Mouse (Mus musculus) forebrain, embryonic 13.5 days (tissue): ENCODE data around the gene Timm50. TPM values are rescaled to one million over a fixed set of nuclear protein-coding genes. Genes with fewer than 3 reads are reported as not detected.

ENCODE experiments used
- ATAC-seq: fragments of 200-750 bp; cut with Nextera tagmentation; 2 replicates; pipeline ENCODE4 v1.8.0; 2017
- H3K27ac ChIP-seq: fragments of 300-500 bp; sonication (generic); 2 replicates; pipeline ENCODE4 v1.5.1; 2015; ENCODE audit warnings: inconsistent platforms, mild to moderate bottlenecking, moderate library complexity
- H3K27me3 ChIP-seq: fragments of 300-500 bp; sonication (generic); 2 replicates; pipeline ENCODE4 v1.6.1; 2015; ENCODE audit warnings: mild to moderate bottlenecking, inconsistent platforms
- H3K36me3 ChIP-seq: fragments of 300-500 bp; sonication (generic); 2 replicates; pipeline ENCODE4 v1.6.1; 2015; ENCODE audit warnings: mild to moderate bottlenecking, inconsistent platforms; ENCODE audit not compliant: poor library complexity, severe bottlenecking
- H3K4me1 ChIP-seq: fragments of 300-500 bp; sonication (generic); 2 replicates; pipeline ENCODE4 v1.6.1; 2015; ENCODE audit warnings: inconsistent platforms
- H3K4me2 ChIP-seq: fragments of 300-500 bp; sonication (generic); 2 replicates; pipeline ENCODE4 v1.6.1; 2015; ENCODE audit warnings: inconsistent platforms, mild to moderate bottlenecking, moderate library complexity
- H3K4me3 ChIP-seq: fragments of 300-500 bp; sonication (generic); 2 replicates; pipeline ENCODE4 v1.5.1; 2015; ENCODE audit warnings: mild to moderate bottlenecking, inconsistent platforms
- H3K9ac ChIP-seq: fragments of 300-500 bp; sonication (generic); 2 replicates; pipeline ENCODE4 v1.6.1; 2015; ENCODE audit warnings: mild to moderate bottlenecking, inconsistent platforms
- H3K9me3 ChIP-seq: fragments of 300-500 bp; sonication (generic); replicated peaks from 2 replicates; pipeline ENCODE4 v1.6.1; 2016; ENCODE audit warnings: inconsistent platforms
- WGBS: fragments of 180-500 bp; shearing (Covaris S2); methylation state at CpG from one replicate; pipeline ENCODE4 v1.1.7; 2015; 5-methylcytosine and 5-hydroxymethylcytosine counted together
- polyA plus RNA-seq: library from polyadenylated mRNA; unstranded; fragments of >200 nt; fragmentation: Nextera tagmentation; extraction: Ambion mirVana; gene quantifications from 2 replicates; pipeline ENCODE4 v1.2.1, GENCODE M21; 2015

The Timm50 gene
- polyA plus RNA-seq, 1 experiment from 2014 or later, result 168 TPM

- Histone ChIP-seq H3K4me3 (no peak overlapping the region), H3K9me3 (no peaks in the 10 kb centered on the region), H3K36me3 (peaks cover 100% of the 10 kb centered on the region), H3K4me1 (no peaks in the 10 kb centered on the region), H3K4me2 (no peak overlapping the region), H3K9ac (no peak overlapping the region), H3K27ac (no peak overlapping the region), H3K27me3 (no peaks in the 10 kb centered on the region)
- ATAC-seq, result no peak
- 94% methylated on average over 15 of the region's 15 CpGs for WGBS
These were observed 10.3 kb upstream of the Timm50 start for GRCm38 (mm10) chr7:28321974-28322720.

GRCm38 (mm10) chr7:28318714-28319113, 6.8 kb upstream of the Timm50 start:
- no peak for ATAC-seq
- no peak overlapping the region for H3K4me3 ChIP-seq
- H3K36me3 ChIP-seq, result peaks cover 100% of the 10 kb centered on the region
- WGBS, result 94% methylated on average over 17 of the region's 17 CpGs
- no peaks in the 10 kb centered on the region for H3K27me3 ChIP-seq
- no peak overlapping the region for H3K27ac ChIP-seq
- no peaks in the 10 kb centered on the region for H3K4me1 ChIP-seq
- H3K9me3 ChIP-seq, result no peaks in the 10 kb centered on the region
- no peak overlapping the region for H3K4me2 ChIP-seq
- no peak overlapping the region for H3K9ac ChIP-seq

- H3K4me1 ChIP-seq, result no peaks in the 10 kb centered on the region
- H3K27ac ChIP-seq, result no peak overlapping the region
- H3K9me3 ChIP-seq, result no peaks in the 10 kb centered on the region
- WGBS, result 88% methylated on average over 3 of the region's 3 CpGs
- ATAC-seq, result no peak
- peaks cover 93% of the 10 kb centered on the region for H3K36me3 ChIP-seq
- no peak overlapping the region for H3K4me3 ChIP-seq
- H3K9ac ChIP-seq, result no peak overlapping the region
- no peaks in the 10 kb centered on the region for H3K27me3 ChIP-seq
- H3K4me2 ChIP-seq, result no peak overlapping the region
These were observed 6.2 kb upstream of the Timm50 start for GRCm38 (mm10) chr7:28318036-28318435.

DNA sequence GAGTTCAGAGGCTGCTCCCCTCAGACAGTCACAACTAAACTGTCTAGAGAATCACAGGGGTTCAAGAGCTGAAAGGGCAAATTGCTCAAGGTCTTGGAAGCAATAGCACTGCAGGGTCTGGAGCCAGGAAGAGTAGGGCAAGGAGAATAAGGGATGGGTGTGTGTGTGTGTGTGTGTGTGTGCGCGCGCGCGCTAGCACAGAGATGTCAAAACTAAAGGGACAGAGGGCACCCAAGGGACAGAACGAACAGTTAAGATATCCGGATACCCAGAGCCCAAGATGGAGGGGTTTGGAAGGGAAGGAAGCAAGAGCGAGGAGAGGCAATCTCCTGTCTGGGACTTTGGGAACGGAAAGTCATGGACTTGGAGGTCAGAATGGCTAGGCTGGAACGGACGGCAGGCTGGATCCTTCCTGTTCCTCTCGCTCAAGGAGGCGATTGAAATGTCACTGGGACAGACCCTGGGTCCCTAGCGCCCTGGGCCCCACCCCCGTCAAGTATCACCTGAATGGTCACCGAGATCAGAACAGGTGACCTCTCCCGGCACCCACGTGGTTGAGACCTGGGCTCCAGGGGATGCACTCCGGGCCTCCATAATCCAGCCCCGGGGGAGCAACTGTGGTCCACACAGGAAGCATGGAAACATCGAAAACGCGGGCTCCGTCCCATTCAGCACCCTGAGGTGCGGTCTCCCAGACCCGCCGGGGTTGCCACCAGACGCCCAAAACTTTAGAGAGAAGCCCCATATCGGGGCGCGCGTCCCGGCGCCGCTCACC, 534 bp downstream of the Timm50 start:
- Histone ChIP-seq H3K27ac (peak overlapping the region; percentile 66; the same call in 1 of the 2 replicates), H3K9ac (peak overlapping the region; percentile 93), H3K4me3 (peak overlapping the region; percentile 96), H3K9me3 (no peaks in the 10 kb centered on the region), H3K27me3 (no peaks in the 10 kb centered on the region), H3K36me3 (peaks cover 65% of the 10 kb centered on the region), H3K4me1 (peaks cover 30% of the 10 kb centered on the region), H3K4me2 (peak overlapping the region; percentile 92)
- peak; percentile 71 for ATAC-seq
- 7% methylated on average over 32 of the region's 35 CpGs for WGBS

- H3K36me3 ChIP-seq, result peaks cover 65% of the 10 kb centered on the region
- ATAC-seq, result no peak
- H3K4me2 ChIP-seq, result peak overlapping the region; percentile 92; the same call in 1 of the 2 replicates
- WGBS, result 74% methylated on average over 9 of the region's 9 CpGs
- no peaks in the 10 kb centered on the region for H3K27me3 ChIP-seq
- no peak overlapping the region for H3K9ac ChIP-seq
- H3K27ac ChIP-seq, result peak overlapping the region; percentile 8; the same call in 1 of the 2 replicates
- H3K4me1 ChIP-seq, result peaks cover 30% of the 10 kb centered on the region
- no peaks in the 10 kb centered on the region for H3K9me3 ChIP-seq
- no peak overlapping the region for H3K4me3 ChIP-seq
These were observed 2.1 kb downstream of the Timm50 start for GRCm38 (mm10) chr7:28309737-28310136.

- Histone ChIP-seq H3K27ac (no peak overlapping the region), H3K4me3 (no peak overlapping the region), H3K27me3 (0 out of 2 replicates have a peak, but pooled peaks cover 4% of the 10 kb centered on the region), H3K9me3 (no peaks in the 10 kb centered on the region), H3K9ac (no peak overlapping the region), H3K4me1 (peaks cover 47% of the 10 kb centered on the region), H3K4me2 (no peak overlapping the region), H3K36me3 (peaks cover 59% of the 10 kb centered on the region)
- ATAC-seq, result no peak
- 96% methylated on average over 8 of the region's 8 CpGs for WGBS
These were observed 5.7 kb downstream of the Timm50 start for GRCm38 (mm10) chr7:28306216-28306615.

DNA sequence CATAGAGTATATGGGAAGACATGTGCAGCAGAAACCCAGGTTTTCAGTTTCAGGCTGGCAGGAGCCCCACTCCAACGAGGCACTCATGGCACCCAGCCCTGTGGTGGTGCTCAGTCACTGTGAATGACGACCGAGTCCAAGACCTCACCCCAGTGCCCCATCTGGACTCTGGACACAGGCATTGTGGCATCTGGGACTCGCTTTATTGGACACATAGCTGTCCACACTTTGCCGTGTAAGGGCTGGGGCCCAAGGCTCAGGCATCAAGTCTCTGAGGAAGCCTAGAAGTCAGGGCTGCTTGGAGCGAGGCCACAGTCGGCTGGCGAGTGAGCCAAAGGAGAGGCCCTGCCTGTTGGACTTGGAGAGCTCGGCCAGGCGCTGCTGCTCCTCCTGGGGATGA, 6.2 kb downstream of the Timm50 start:
- Histone ChIP-seq H3K4me3 (no peak overlapping the region), H3K36me3 (peaks cover 59% of the 10 kb centered on the region), H3K27me3 (0 out of 2 replicates have a peak, but pooled peaks cover 5% of the 10 kb centered on the region), H3K4me1 (peaks cover 47% of the 10 kb centered on the region), H3K9ac (no peak overlapping the region), H3K27ac (no peak overlapping the region), H3K4me2 (no peak overlapping the region), H3K9me3 (no peaks in the 10 kb centered on the region)
- 94% methylated on average over 10 of the region's 10 CpGs for WGBS
- no peak for ATAC-seq

- H3K4me1 ChIP-seq, result peaks cover 39% of the 10 kb centered on the region
- H3K27me3 ChIP-seq, result peaks cover 35% of the 10 kb centered on the region
- H3K36me3 ChIP-seq, result peaks cover 29% of the 10 kb centered on the region
- H3K4me3 ChIP-seq, result peak within 1 kb of the TSS; percentile 51
- WGBS, result under 1% methylated on average over 28 of the region's 30 CpGs
- H3K9ac ChIP-seq, result peak within 1 kb of the TSS; percentile 80
- peak within 1 kb of the TSS; percentile 64 for H3K4me2 ChIP-seq
- H3K27ac ChIP-seq, result peak within 1 kb of the TSS; percentile 91
- H3K9me3 ChIP-seq, result no peaks in the 10 kb centered on the region
- peak; percentile 76 for ATAC-seq
These were observed 10.0 kb downstream of the Timm50 start, which contains the start of gene Dll3 for GRCm38 (mm10) chr7:28301616-28302433. TSS of gene Dll3 (minus strand) at chr7:28302238.

DNA sequence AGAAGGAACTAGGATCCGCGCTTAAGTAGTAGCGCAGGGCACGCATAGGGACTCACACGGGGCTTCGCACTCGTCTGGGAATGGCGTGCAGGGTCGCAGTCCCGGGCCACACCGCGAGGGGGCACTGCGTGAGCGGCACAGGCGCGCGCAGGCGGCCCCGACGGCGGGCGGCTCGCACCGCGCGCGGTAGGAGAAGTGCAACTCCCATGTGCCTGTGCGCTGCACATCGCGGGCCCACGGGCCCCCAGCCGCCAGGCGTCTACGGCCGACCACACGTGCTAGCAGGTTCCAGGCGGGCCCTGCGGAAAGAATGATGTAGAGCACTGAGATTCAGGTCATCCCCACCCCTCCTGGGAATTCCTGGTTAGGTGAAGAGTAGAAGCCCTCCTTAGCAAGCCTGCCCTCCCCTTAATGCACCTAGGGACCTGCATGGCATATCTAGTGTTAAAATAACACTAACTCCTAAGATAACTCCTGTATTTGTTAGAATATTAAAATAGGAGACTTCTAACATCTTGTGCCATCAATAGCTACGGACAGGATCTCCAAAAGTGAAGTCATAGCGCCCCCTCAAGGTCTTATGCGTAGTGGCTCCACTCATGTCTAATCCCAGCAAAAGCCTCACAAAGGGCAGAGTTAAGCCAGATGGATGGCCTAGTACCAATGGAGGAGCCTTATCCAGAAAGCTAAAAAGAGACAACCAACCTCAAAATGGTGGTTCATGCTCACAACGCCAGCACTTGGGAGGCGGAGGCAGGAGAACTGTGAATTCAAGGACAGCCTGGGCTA, 12.8 kb downstream of the Timm50 start:
- ATAC-seq, result no peak

DNA sequence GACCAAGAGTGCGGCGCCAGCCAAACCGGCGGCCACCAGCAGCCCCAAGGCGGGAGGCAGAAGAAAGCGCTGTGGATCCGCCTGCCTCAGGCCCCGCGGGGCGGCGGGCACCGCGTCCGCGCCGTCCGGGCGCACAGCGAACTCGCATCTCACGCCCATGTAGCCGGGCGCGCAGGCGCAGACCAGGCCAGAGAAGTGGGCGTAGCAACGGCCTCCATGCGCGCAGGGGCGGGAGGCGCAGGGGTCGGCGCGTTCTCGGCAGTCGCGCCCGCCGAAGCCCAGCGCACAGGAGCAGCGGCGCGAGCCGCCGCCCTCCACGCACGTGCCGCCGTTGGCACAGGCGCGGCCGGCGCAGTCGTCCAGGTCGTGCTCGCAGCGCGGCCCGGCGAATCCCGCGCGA, 17.4 kb downstream of the Timm50 start:
- peaks cover 90% of the 10 kb centered on the region for H3K27me3 ChIP-seq
- WGBS, result 1% methylated on average over 60 of the region's 63 CpGs
- H3K4me2 ChIP-seq, result peak overlapping the region; percentile 82
- peak overlapping the region; percentile 70 for H3K9ac ChIP-seq
- H3K4me3 ChIP-seq, result peak overlapping the region; percentile 51
- H3K36me3 ChIP-seq, result peaks cover 7% of the 10 kb centered on the region; the same call in 1 of the 2 replicates
- ATAC-seq, result peak; percentile 73
- peaks cover 33% of the 10 kb centered on the region for H3K4me1 ChIP-seq
- H3K27ac ChIP-seq, result no peak overlapping the region
- no peaks in the 10 kb centered on the region for H3K9me3 ChIP-seq

More for the DNA sequence above, 12.8 kb downstream of the Timm50 start:
- Histone ChIP-seq H3K4me1 (peaks cover 49% of the 10 kb centered on the region), H3K4me2 (peak overlapping the region; percentile 64), H3K27ac (0 out of 2 replicates have a peak overlapping the region, but pooled peaks have one; percentile 31), H3K4me3 (peak overlapping the region; percentile 51), H3K9ac (peak overlapping the region; percentile 34; the same call in 1 of the 2 replicates), H3K36me3 (peaks cover 5% of the 10 kb centered on the region; the same call in 1 of the 2 replicates), H3K9me3 (no peaks in the 10 kb centered on the region), H3K27me3 (peaks cover 60% of the 10 kb centered on the region)
- 6% methylated on average over 39 of the region's 43 CpGs for WGBS
